Mouse (Mus musculus): Measurements from ENCODE around the gene Amigo3. TPM values are rescaled to one million over a fixed set of nuclear protein-coding genes. Genes with fewer than 3 reads are reported as not detected.
A peak's percentile ranks its signal among the peaks of the same experiment; 100 is the strongest.

The Amigo3 gene
- polyA plus RNA-seq, 1 experiment = 1.9 TPM

- Histone ChIP-seq H3K79me3 (ENCODE audit: low read depth) (peaks cover 2% of the 10 kb centered on the region), H3K4me3 (ENCODE audit: insufficient read depth, poor library complexity, severe bottlenecking) (no peak overlapping the region), H3K27me3 (ENCODE audit: control insufficient read depth, insufficient read depth, insufficient read length) (no peaks in the 10 kb centered on the region), H3ac (ENCODE audit: control insufficient read depth, insufficient read length, low read depth) (no peak overlapping the region), H3K36me3 (ENCODE audit: control insufficient read depth, insufficient read depth) (peaks cover 11% of the 10 kb centered on the region), H3K79me2 (ENCODE audit: control insufficient read depth, insufficient read depth) (peaks cover 12% of the 10 kb centered on the region)
- TF ChIP-seq MAX (IDR thresholded peaks at IDR 0.05) (no peak), CEBPB (IDR thresholded peaks at IDR 0.05; ENCODE audit: low read depth) (no peak), FOSL1 (IDR thresholded peaks at IDR 0.05; ENCODE audit: insufficient read depth, low read length, poor library complexity, severe bottlenecking) (no peak), USF1 (IDR thresholded peaks at IDR 0.05; ENCODE audit: low read depth) (no peak), CTCF (IDR thresholded peaks at IDR 0.05; ENCODE audit: control insufficient read depth, insufficient read depth, insufficient read length) (no peak), MYOG (IDR thresholded peaks at IDR 0.05; ENCODE audit: control insufficient read depth, extremely low read depth, insufficient read length) (no peak), MYOD1 (IDR thresholded peaks at IDR 0.05; ENCODE audit: control insufficient read depth, insufficient read length, low read depth) (no peak)
These were observed 43.2 kb downstream of the Amigo3 start for GRCm38 (mm10) chr9:108095949-108096712.

DNA sequence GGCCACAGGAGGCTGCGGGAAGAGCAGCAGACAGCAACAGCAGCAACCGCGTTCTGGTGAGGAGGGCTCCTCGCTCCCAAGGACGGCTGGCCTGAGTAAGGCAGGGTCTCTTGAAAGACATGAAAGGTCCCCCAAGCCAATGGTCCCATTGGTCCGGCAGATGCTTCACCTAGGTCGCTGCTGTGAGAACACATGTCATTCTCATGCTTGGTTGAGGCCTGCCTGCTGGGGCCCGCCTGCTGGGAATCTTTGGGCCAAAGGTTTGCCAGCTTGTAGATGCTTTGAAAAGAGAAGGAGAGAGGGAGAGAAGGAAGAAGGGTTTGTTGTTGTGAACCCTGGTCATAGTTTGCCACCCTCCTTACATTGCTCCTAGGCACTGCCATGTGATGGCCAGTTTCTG is 46.7 kb downstream of the Amigo3 start:
- Histone ChIP-seq H3K27me3 (ENCODE audit: control insufficient read depth, insufficient read depth, insufficient read length) (no peaks in the 10 kb centered on the region), H3K36me3 (ENCODE audit: control insufficient read depth, insufficient read depth) (peaks cover 22% of the 10 kb centered on the region), H3K79me2 (ENCODE audit: control insufficient read depth, insufficient read depth) (peaks cover 18% of the 10 kb centered on the region), H3ac (ENCODE audit: control insufficient read depth, insufficient read length, low read depth) (no peak overlapping the region), H3K4me3 (ENCODE audit: insufficient read depth, poor library complexity, severe bottlenecking) (no peak overlapping the region), H3K79me3 (ENCODE audit: low read depth) (peaks cover 1% of the 10 kb centered on the region)
- TF ChIP-seq USF1 (IDR thresholded peaks at IDR 0.05; ENCODE audit: low read depth) (no peak), MYOG (IDR thresholded peaks at IDR 0.05; ENCODE audit: control insufficient read depth, extremely low read depth, insufficient read length) (no peak), CTCF (IDR thresholded peaks at IDR 0.05; ENCODE audit: control insufficient read depth, insufficient read depth, insufficient read length) (no peak), MAX (IDR thresholded peaks at IDR 0.05) (no peak), MYOD1 (IDR thresholded peaks at IDR 0.05; ENCODE audit: control insufficient read depth, insufficient read length, low read depth) (no peak), CEBPB (IDR thresholded peaks at IDR 0.05; ENCODE audit: low read depth) (no peak), FOSL1 (IDR thresholded peaks at IDR 0.05; ENCODE audit: insufficient read depth, low read length, poor library complexity, severe bottlenecking) (no peak)

DNA sequence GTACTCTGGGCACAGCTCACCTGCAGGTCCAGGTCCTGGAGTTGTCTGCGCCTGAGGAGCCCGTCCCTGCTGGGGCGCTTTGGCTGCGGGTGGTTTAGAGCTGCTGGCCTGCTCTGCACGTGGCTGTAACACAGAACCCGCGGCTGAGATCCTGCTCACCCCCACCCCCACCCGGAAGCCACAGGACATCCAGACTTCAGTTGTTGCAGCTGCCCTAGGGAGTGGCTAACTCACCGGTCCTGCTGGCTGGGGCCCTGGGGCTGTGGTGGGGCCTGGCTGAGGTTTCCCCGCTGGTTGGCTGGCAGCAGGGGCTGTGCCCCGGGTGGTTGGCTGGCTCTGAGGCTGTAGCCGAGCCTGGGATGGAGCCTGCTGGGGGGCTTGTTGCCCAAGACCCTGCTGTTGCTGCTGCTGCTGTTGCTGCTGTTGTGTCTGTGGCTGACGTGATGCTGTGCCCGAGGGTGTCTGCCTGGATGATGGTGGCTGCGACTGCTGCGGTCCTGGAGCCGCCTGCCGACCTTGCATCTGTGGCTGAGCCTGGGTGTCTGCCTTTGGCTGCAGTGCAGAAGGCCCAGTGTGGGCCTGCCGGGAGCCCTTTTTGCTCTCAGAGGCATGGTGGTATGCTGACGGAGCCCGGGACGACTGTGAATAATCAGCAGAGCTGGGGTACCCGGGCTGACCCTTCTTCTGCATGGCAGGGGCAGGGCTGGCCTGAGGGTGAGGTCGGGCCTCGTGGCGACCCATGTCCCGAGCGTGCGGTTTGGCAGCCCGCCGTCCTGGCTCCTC is 52.0 kb downstream of the Amigo3 start:
- peaks cover 24% of the 10 kb centered on the region for H3K79me2 ChIP-seq (ENCODE audit: control insufficient read depth, insufficient read depth)
- H3K4me3 ChIP-seq (ENCODE audit: insufficient read depth, poor library complexity, severe bottlenecking) = peak overlapping the region; percentile 45
- peak overlapping the region; percentile 82 for H3ac ChIP-seq (ENCODE audit: control insufficient read depth, insufficient read length, low read depth)
- peaks cover 1% of the 10 kb centered on the region for H3K79me3 ChIP-seq (ENCODE audit: low read depth)
- no peaks in the 10 kb centered on the region for H3K27me3 ChIP-seq (ENCODE audit: control insufficient read depth, insufficient read depth, insufficient read length)
- peaks cover 22% of the 10 kb centered on the region for H3K36me3 ChIP-seq (ENCODE audit: control insufficient read depth, insufficient read depth)
- TF ChIP-seq USF1 (IDR thresholded peaks at IDR 0.05; ENCODE audit: low read depth) (no peak), FOSL1 (IDR thresholded peaks at IDR 0.05; ENCODE audit: insufficient read depth, low read length, poor library complexity, severe bottlenecking) (no peak), CEBPB (IDR thresholded peaks at IDR 0.05; ENCODE audit: low read depth) (no peak), MYOD1 (IDR thresholded peaks at IDR 0.05; ENCODE audit: control insufficient read depth, insufficient read length, low read depth) (peak; percentile 82), MAX (IDR thresholded peaks at IDR 0.05) (peak; percentile 92), MYOG (IDR thresholded peaks at IDR 0.05; ENCODE audit: control insufficient read depth, extremely low read depth, insufficient read length) (no peak)

Small RNA genes lying within 50 kb of the gene (microRNA-seq; reads per million reads assigned to microRNA genes)
- gene Gm47303 (ENCODE audit: borderline microRNAs expressed) (not detected), gene Mir7088 (ENCODE audit: borderline microRNAs expressed) (not detected)

Other genes starting within 250 kb of the Amigo3 start
- 12.9 TPM for gene Rbm6, start 179.9 kb upstream of the Amigo3 start, polyA plus RNA-seq (2012; fragmentation: generic; extraction: Trizol)
- 7.7 TPM for gene Mon1a, start 165.0 kb upstream of the Amigo3 start, polyA plus RNA-seq (2012; fragmentation: generic; extraction: Trizol)
- 0.02 TPM for gene Mst1r, start 146.3 kb upstream of the Amigo3 start, polyA plus RNA-seq (2012; fragmentation: generic; extraction: Trizol)
- gene Actl11, start 124.7 kb upstream of the Amigo3 start, polyA plus RNA-seq (2012; fragmentation: generic; extraction: Trizol) = not detected
- 0.07 TPM for gene Camkv, start 117.5 kb upstream of the Amigo3 start, polyA plus RNA-seq (2012; fragmentation: generic; extraction: Trizol)
- 18.5 TPM for gene Traip, start 103.0 kb upstream of the Amigo3 start, polyA plus RNA-seq (2012; fragmentation: generic; extraction: Trizol)
- 0.51 TPM for gene Uba7, start 77.7 kb upstream of the Amigo3 start, polyA plus RNA-seq (2012; fragmentation: generic; extraction: Trizol)
- gene Gm20661, start 70.1 kb upstream of the Amigo3 start, polyA plus RNA-seq (2012; fragmentation: generic; extraction: Trizol) = not detected
- 1.8 TPM for gene Inka1, start 67.3 kb upstream of the Amigo3 start, polyA plus RNA-seq (2012; fragmentation: generic; extraction: Trizol)
- gene Cdhr4, start 60.7 kb upstream of the Amigo3 start, polyA plus RNA-seq (2012; fragmentation: generic; extraction: Trizol) = not detected
- gene Gm20662, start 56.8 kb upstream of the Amigo3 start, polyA plus RNA-seq (2012; fragmentation: generic; extraction: Trizol) = 0.20 TPM
- gene Ip6k1, start 50.7 kb upstream of the Amigo3 start, polyA plus RNA-seq (2012; fragmentation: generic; extraction: Trizol) = 30.8 TPM
- gene Gmppb, start 3.9 kb upstream of the Amigo3 start, polyA plus RNA-seq (2012; fragmentation: generic; extraction: Trizol) = 23.5 TPM
- gene Mst1, start 27.3 kb downstream of the Amigo3 start, polyA plus RNA-seq (2012; fragmentation: generic; extraction: Trizol) = 0.09 TPM
- 15.4 TPM for gene Rnf123, start 30.2 kb downstream of the Amigo3 start, polyA plus RNA-seq (2012; fragmentation: generic; extraction: Trizol)
- 49.1 TPM for gene Apeh, start 41.4 kb downstream of the Amigo3 start, polyA plus RNA-seq (2012; fragmentation: generic; extraction: Trizol)
- gene Bsn, start 137.2 kb downstream of the Amigo3 start, polyA plus RNA-seq (2012; fragmentation: generic; extraction: Trizol) = 0.85 TPM
- 42.3 TPM for gene Dag1, start 210.8 kb downstream of the Amigo3 start, polyA plus RNA-seq (2012; fragmentation: generic; extraction: Trizol)
- 24.6 TPM for gene Nicn1, start 237.3 kb downstream of the Amigo3 start, polyA plus RNA-seq (2012; fragmentation: generic; extraction: Trizol)
- gene Amt, start 243.7 kb downstream of the Amigo3 start, polyA plus RNA-seq (2012; fragmentation: generic; extraction: Trizol) = 0.71 TPM